Mouse (Mus musculus) kidney, embryonic 16.5 days (tissue): ENCODE measurements around the gene Srsf3. TPM values are rescaled to one million over a fixed set of nuclear protein-coding genes. Genes with fewer than 3 reads are reported as not detected.
A peak's percentile ranks its signal among the peaks of the same experiment; 100 is the strongest.

Experiments
- ATAC-seq: fragments of 200-750 bp; cut with Nextera tagmentation; 2 replicates; pipeline ENCODE4 v1.8.0; 2017; ENCODE audit warnings: moderate TSS enrichment; ENCODE audit not compliant: low FRiP score, low TSS enrichment
- H3K27ac ChIP-seq: fragments of 300-500 bp; sonication (generic); 2 replicates; pipeline ENCODE4 v1.5.1; 2014; ENCODE audit warnings: low read length
- H3K27me3 ChIP-seq: fragments of 300-500 bp; sonication (generic); 2 replicates; pipeline ENCODE4 v1.6.1; 2014; ENCODE audit warnings: low read length, control low read depth, mixed read lengths; ENCODE audit not compliant: insufficient read depth
- H3K36me3 ChIP-seq: fragments of 300-500 bp; sonication (generic); 2 replicates; pipeline ENCODE4 v1.6.1; 2014; ENCODE audit warnings: low read length, control low read depth, mixed read lengths; ENCODE audit not compliant: insufficient read depth
- H3K4me1 ChIP-seq: fragments of 300-500 bp; sonication (generic); 2 replicates; pipeline ENCODE4 v1.6.1; 2014; ENCODE audit warnings: low read length, control low read depth, mixed read lengths; ENCODE audit not compliant: insufficient read depth
- H3K4me2 ChIP-seq: fragments of 300-500 bp; sonication (generic); replicated peaks from 2 replicates; pipeline ENCODE4 v1.6.1; 2014; ENCODE audit warnings: low read depth, low read length
- H3K4me3 ChIP-seq: fragments of 300-500 bp; sonication (generic); 2 replicates; pipeline ENCODE4 v1.5.1; 2014; ENCODE audit warnings: mild to moderate bottlenecking, low read length
- H3K9ac ChIP-seq: fragments of 300-500 bp; sonication (generic); replicated peaks from 2 replicates; pipeline ENCODE4 v1.6.1; 2014; ENCODE audit warnings: low read length
- H3K9me3 ChIP-seq: fragments of 300-500 bp; sonication (generic); 2 replicates; pipeline ENCODE4 v1.6.1; 2016; ENCODE audit warnings: low read length, control low read depth
- WGBS: fragments of 180-500 bp; shearing (Covaris S2); extraction: QIAGEN DNeasy Blood & Tissue Kit; methylation state at CpG from one replicate; pipeline ENCODE4 v1.1.7; 2014; 5-methylcytosine and 5-hydroxymethylcytosine counted together
- polyA plus RNA-seq: library from polyadenylated mRNA; unstranded; fragments of >200 nt; fragmentation: Nextera tagmentation; extraction: Ambion mirVana; gene quantifications from 2 replicates; pipeline ENCODE4 v1.2.1, GENCODE M21; 2015

The Srsf3 gene
- polyA plus RNA-seq, 1 experiment from 2014 or later = 597 TPM

DNA sequence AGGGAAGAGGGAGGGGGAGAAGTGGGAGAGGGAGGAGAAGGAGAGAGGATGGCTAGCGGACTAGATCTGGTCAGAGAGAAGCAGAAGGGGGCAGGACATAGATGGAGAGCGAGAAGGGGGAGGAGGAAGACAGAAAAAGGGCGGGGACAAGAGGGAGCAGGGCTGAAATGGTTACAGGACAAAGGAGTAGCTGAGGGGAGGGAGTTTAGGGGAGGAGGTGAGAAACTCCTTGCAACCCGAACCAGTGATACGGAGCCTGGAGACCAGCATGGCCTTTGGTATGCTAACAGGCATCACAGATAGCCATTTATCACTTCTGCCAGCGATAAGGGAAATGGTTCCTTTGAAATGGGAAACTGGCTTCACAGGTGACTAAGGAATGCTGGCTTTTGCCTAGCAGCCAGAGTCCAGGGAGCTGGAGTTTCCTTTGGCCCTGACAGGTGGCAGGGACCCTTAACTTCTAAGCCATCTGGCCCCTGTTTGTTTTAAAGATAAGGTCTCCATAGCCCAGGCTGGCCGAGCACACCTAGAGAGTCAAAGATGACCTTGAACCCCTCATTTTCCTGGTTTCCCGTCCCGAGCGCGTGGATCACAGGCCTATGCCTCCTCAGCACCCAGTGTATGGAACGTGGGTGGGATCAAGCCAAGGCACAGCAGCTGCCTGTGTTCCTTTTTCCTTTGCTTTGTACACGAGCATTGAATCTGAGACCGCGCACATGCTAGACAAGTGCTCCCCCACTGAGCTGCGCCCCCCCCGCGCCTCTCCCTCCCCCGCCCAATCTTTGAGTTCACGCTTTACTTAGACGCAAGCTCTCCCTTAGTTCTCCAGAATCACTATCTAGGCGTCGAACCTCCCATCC lies 48.6 kb downstream of the Srsf3 start:
- Histone ChIP-seq H3K4me3 (no peak overlapping the region), H3K27me3 (no peaks in the 10 kb centered on the region), H3K4me2 (peak overlapping the region; percentile 15; the same call in 1 of the 2 replicates), H3K36me3 (no peaks in the 10 kb centered on the region), H3K27ac (no peak overlapping the region), H3K9me3 (no peaks in the 10 kb centered on the region), H3K9ac (peak overlapping the region; percentile 13; the same call in 1 of the 2 replicates), H3K4me1 (peaks cover 31% of the 10 kb centered on the region)
- ATAC-seq = peak; percentile 57
- 5% methylated on average over 23 of the region's 23 CpGs for WGBS

DNA sequence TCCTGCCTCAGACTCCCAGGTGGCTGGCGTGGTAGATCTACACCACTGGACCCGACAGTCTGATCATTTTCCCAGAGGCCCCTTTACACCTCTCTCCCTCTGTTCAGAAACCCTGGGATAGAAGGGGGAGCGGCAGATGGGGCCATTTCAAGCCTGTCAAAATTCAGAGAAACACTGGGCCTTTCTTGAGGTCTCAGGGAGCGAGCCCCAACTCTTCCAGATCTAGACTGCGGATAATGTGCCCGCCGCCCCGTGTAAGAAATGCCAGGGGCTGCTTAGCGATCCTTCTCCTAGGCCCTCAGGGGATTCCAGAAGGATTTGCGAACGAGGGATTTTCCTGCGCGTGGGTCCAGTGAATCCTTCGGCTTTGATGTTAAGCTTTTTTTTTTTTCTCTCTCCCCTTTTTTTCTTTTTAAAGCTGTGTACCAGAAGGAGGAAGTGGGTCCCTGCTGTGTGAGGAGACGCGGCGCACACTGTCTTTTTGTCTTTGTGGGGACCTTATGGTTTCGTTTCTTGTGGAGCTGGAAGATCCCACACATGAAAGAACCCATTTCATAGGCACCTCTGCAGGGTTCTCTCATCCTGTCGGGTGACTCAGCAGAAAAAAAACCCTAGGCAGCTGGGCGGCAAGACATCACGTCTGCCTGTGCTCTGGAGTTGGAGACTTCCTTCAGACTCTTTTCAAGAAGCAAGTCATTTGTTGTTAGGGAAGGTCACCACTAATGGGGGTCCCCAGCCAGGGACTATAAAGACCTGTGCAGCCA lies 49.4 kb downstream of the Srsf3 start:
- 15% methylated on average over 21 of the region's 21 CpGs for WGBS
- H3K27me3 ChIP-seq = no peaks in the 10 kb centered on the region
- no peaks in the 10 kb centered on the region for H3K9me3 ChIP-seq
- no peak for ATAC-seq
- no peak overlapping the region; the same call in 1 of the 2 replicates for H3K4me3 ChIP-seq
- no peak overlapping the region for H3K27ac ChIP-seq
- no peaks in the 10 kb centered on the region for H3K36me3 ChIP-seq
- peak overlapping the region; percentile 13; the same call in 1 of the 2 replicates for H3K9ac ChIP-seq
- H3K4me1 ChIP-seq = peaks cover 31% of the 10 kb centered on the region
- H3K4me2 ChIP-seq = peak overlapping the region; percentile 15

- Histone ChIP-seq H3K9ac (no peak overlapping the region), H3K27ac (no peak overlapping the region), H3K36me3 (no peaks in the 10 kb centered on the region), H3K4me1 (peaks cover 24% of the 10 kb centered on the region), H3K9me3 (no peaks in the 10 kb centered on the region), H3K4me2 (no peak overlapping the region), H3K27me3 (no peaks in the 10 kb centered on the region), H3K4me3 (no peak overlapping the region)
- ATAC-seq = no peak
- WGBS = 90% methylated on average over 8 of the region's 8 CpGs
These were observed 51.2 kb downstream of the Srsf3 start for GRCm38 (mm10) chr17:29083586-29083985.

DNA sequence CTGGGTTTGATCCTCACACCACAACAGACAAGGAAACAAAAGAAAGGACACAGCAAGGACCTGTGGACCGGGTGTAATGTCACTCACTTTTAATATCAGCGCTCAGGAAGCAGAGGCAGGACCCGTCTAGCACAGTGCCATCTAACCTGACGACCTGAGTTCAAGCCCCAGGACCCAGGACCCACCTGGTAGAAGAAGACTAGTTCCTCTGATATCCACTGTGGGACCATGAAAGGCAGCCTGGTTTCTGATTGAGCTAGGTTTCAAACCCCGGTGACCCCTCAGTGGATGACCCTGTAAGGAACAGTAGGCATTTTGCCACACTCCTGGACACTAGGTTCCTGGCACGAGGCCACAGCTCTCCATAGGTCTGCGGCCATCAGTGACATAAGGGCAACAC lies 52.2 kb downstream of the Srsf3 start:
- no peak overlapping the region for H3K4me3 ChIP-seq
- no peak overlapping the region for H3K27ac ChIP-seq
- H3K36me3 ChIP-seq = no peaks in the 10 kb centered on the region
- H3K9ac ChIP-seq = no peak overlapping the region
- no peaks in the 10 kb centered on the region for H3K9me3 ChIP-seq
- ATAC-seq = no peak
- H3K4me1 ChIP-seq = peaks cover 18% of the 10 kb centered on the region
- 77% methylated on average over 7 of the region's 7 CpGs for WGBS
- no peak overlapping the region for H3K4me2 ChIP-seq
- no peaks in the 10 kb centered on the region for H3K27me3 ChIP-seq

DNA sequence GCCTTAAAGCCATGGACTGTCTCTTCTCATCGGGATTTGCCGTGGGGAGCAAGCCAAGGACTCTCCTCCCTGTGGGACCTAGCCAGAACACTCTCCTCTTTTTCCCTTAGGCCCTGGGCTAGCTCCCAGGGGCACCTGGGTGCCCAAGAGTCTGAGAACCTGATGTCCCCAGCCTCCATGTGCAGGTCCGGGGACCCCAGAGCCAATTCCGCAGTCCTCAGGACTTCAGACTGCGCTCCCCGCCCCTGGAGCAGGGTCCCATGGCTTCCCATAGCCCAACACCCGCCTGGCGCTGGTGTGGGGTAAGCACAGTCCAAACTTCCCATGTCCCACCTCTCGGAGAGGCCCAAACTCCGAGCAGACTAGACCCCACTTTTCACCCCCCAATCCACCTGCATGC lies 52.8 kb downstream of the Srsf3 start:
- no peak overlapping the region for H3K4me2 ChIP-seq
- no peak overlapping the region for H3K4me3 ChIP-seq
- H3K27ac ChIP-seq = no peak overlapping the region
- no peak overlapping the region for H3K9ac ChIP-seq
- H3K9me3 ChIP-seq = no peaks in the 10 kb centered on the region
- H3K4me1 ChIP-seq = peaks cover 18% of the 10 kb centered on the region
- no peaks in the 10 kb centered on the region for H3K36me3 ChIP-seq
- 76% methylated on average over 10 of the region's 10 CpGs for WGBS
- H3K27me3 ChIP-seq = no peaks in the 10 kb centered on the region
- no peak for ATAC-seq

GRCm38 (mm10) chr17:29086916-29087315 lies 54.5 kb downstream of the Srsf3 start:
- Histone ChIP-seq H3K27me3 (no peaks in the 10 kb centered on the region), H3K27ac (no peak overlapping the region), H3K4me2 (no peak overlapping the region), H3K4me3 (no peak overlapping the region), H3K9me3 (no peaks in the 10 kb centered on the region), H3K4me1 (peaks cover 1% of the 10 kb centered on the region; the same call in 1 of the 2 replicates), H3K36me3 (no peaks in the 10 kb centered on the region), H3K9ac (no peak overlapping the region)
- 83% methylated on average over 4 of the region's 4 CpGs for WGBS
- no peak for ATAC-seq

DNA sequence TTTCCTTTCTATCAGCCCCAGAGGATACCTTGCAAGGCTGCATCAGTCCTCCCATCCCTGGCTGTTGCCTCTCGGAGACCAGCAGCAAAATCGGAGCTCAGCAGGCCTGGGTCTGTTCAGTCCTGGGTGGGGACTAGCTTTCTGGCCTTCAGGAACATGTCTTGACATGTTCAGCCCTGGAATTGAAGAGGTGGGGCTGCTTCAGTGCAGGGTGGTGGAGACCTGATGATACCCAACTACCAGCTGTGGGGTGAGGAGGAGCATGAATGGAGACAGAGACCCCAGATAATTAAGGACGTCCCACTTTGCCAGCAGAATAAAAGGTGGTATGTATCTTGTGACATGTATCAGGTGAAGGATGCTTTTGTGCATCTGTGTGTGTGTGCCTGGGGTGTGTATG lies 58.3 kb downstream of the Srsf3 start, which contains the start of gene Cdkn1a:
TSS of gene Cdkn1a (plus strand) at position 201 of the 400 bp plus-strand sequence.
- Histone ChIP-seq H3K27ac (no peak within 1 kb of the TSS), H3K27me3 (peaks cover 18% of the 10 kb centered on the region; the same call in 1 of the 2 replicates), H3K4me3 (no peak within 1 kb of the TSS), H3K9ac (no peak within 1 kb of the TSS), H3K36me3 (no peaks in the 10 kb centered on the region), H3K9me3 (no peaks in the 10 kb centered on the region), H3K4me2 (no peak within 1 kb of the TSS), H3K4me1 (peaks cover 20% of the 10 kb centered on the region)
- 86% methylated on average over 3 of the region's 3 CpGs for WGBS
- ATAC-seq = no peak

DNA sequence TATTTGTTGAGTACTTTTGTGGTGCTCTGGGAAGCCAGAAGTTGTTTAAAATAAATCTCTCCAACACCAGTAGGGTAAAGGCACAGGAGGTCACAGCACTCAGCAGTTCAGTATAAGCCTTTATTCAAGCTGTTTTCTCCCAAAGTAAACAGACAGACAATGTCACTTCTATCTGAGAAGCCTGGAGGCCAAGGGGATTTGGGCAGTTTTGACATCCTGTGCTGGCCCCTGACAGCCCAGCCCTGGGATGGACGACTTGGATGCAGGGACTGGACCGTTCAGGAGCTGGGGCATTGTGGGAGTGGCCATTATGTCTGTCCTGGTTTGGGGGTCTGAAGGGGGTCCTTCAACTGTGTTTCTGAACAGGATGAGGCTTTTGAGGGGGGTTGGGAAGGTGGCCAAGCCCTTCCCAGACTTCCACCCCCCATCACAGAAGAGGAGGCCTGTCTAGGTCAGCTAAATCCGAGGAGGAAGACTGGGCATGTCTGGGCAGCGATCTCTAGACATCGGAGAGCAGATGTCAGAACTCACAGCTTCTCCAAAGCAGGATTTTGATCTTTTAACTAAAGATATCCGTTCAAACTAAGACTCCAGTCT lies 59.0 kb downstream of the Srsf3 start:
- Histone ChIP-seq H3K27ac (no peak overlapping the region), H3K4me2 (no peak overlapping the region), H3K4me1 (peaks cover 20% of the 10 kb centered on the region), H3K9ac (no peak overlapping the region), H3K9me3 (no peaks in the 10 kb centered on the region), H3K4me3 (no peak overlapping the region), H3K27me3 (peaks cover 18% of the 10 kb centered on the region; the same call in 1 of the 2 replicates), H3K36me3 (no peaks in the 10 kb centered on the region)
- 33% methylated on average over 6 of the region's 6 CpGs for WGBS
- ATAC-seq = no peak

GRCm38 (mm10) chr17:29092497-29092896 lies 60.1 kb downstream of the Srsf3 start:
- Histone ChIP-seq H3K4me2 (no peak overlapping the region), H3K27me3 (peaks cover 18% of the 10 kb centered on the region; the same call in 1 of the 2 replicates)
- no peak for ATAC-seq

More at GRCm38 (mm10) chr17:29092497-29092896, 60.1 kb downstream of the Srsf3 start:
- no peak overlapping the region for H3K27ac ChIP-seq
- no peaks in the 10 kb centered on the region for H3K9me3 ChIP-seq
- no peaks in the 10 kb centered on the region for H3K36me3 ChIP-seq
- H3K4me1 ChIP-seq = peaks cover 24% of the 10 kb centered on the region
- no peak overlapping the region for H3K4me3 ChIP-seq
- 41% methylated on average over 5 of the region's 5 CpGs for WGBS
- no peak overlapping the region for H3K9ac ChIP-seq
